Mouse (Mus musculus) limb, embryonic 11.5 days (tissue): ENCODE data around the gene Mrpl30. TPM values are rescaled to one million over a fixed set of nuclear protein-coding genes. Genes with fewer than 3 reads are reported as not detected.

Source experiments
- ATAC-seq: fragments of 200-750 bp; cut with Nextera tagmentation; 2 replicates; pipeline ENCODE4 v1.8.0; 2017; ENCODE audit warnings: low read depth; ENCODE audit not compliant: insufficient number of reproducible peaks, low FRiP score, low TSS enrichment
- DNase-seq: peaks from one replicate; pipeline ENCODE4 v3.0.0-alpha.2; 2015; ENCODE audit warnings: low spot score
- H3K27ac ChIP-seq: fragments of 300-500 bp; sonication (generic); replicated peaks from 2 replicates; pipeline ENCODE4 v1.5.1; 2014; ENCODE audit warnings: low read depth, mild to moderate bottlenecking, low read length
- H3K27me3 ChIP-seq: fragments of 300-500 bp; sonication (generic); 2 replicates; pipeline ENCODE4 v1.6.1; 2014; ENCODE audit warnings: mild to moderate bottlenecking, low read length, mixed read lengths; ENCODE audit not compliant: control insufficient read depth, insufficient read depth
- H3K36me3 ChIP-seq: fragments of 300-500 bp; sonication (generic); 2 replicates; pipeline ENCODE4 v1.6.1; 2014; ENCODE audit warnings: mild to moderate bottlenecking, low read length, moderate library complexity, mixed read lengths; ENCODE audit not compliant: control insufficient read depth, insufficient read depth
- H3K4me1 ChIP-seq: fragments of 300-500 bp; sonication (generic); 2 replicates; pipeline ENCODE4 v1.6.1; 2014; ENCODE audit warnings: low read length, mixed read lengths; ENCODE audit not compliant: control insufficient read depth, insufficient read depth
- H3K4me2 ChIP-seq: fragments of 300-500 bp; sonication (generic); 2 replicates; pipeline ENCODE4 v1.6.1; 2014; ENCODE audit warnings: low read depth, mild to moderate bottlenecking, moderate library complexity; ENCODE audit not compliant: severe bottlenecking
- H3K4me3 ChIP-seq: fragments of 300-500 bp; sonication (generic); 2 replicates; pipeline ENCODE4 v1.5.1; 2014; ENCODE audit warnings: low read depth, low read length
- H3K9ac ChIP-seq: fragments of 300-500 bp; sonication (generic); 2 replicates; pipeline ENCODE4 v1.6.1; 2014; ENCODE audit warnings: mild to moderate bottlenecking, low read length
- H3K9me3 ChIP-seq: fragments of 300-500 bp; sonication (generic); 2 replicates; pipeline ENCODE4 v1.6.1; 2016; ENCODE audit warnings: low read length; ENCODE audit not compliant: control insufficient read depth
- WGBS: fragments of 180-500 bp; shearing (Covaris S2); extraction: QIAGEN DNeasy Blood & Tissue Kit; methylation state at CpG from one replicate; pipeline ENCODE4 v1.1.7; 2014; 5-methylcytosine and 5-hydroxymethylcytosine counted together
- polyA plus RNA-seq: library from polyadenylated mRNA; unstranded; fragments of >200 nt; fragmentation: Nextera tagmentation; extraction: Ambion mirVana; gene quantifications from 2 replicates; pipeline ENCODE4 v1.2.1, GENCODE M21; 2014

The Mrpl30 gene
- polyA plus RNA-seq: 240 and 248 TPM in 2 replicates

- Histone ChIP-seq H3K4me1 (peaks cover 8% of the 10 kb centered on the region), H3K27me3 (no peaks in the 10 kb centered on the region), H3K27ac (no peak within 1 kb of the TSS), H3K36me3 (no peaks in the 10 kb centered on the region), H3K4me2 (peak within 1 kb of the TSS; percentile 62), H3K9me3 (no peaks in the 10 kb centered on the region), H3K9ac (peak within 1 kb of the TSS; percentile 44), H3K4me3 (peak within 1 kb of the TSS; percentile 46)
- peak; percentile 93 for DNase-seq
- under 1% methylated on average over 41 of the region's 41 CpGs for WGBS
- peak; percentile 88 for ATAC-seq
Measured at GRCm38 (mm10) chr1:37890025-37890652, at the start of gene Mrpl30, which contains the start of gene Mitd1. Mrpl30 (plus strand) TSS chr1:37890477. Mitd1 (minus strand) TSS chr1:37890411.

- H3K4me2 ChIP-seq: no peak overlapping the region
- ATAC-seq: no peak
- no peaks in the 10 kb centered on the region for H3K36me3 ChIP-seq
- no peak for DNase-seq
- no peaks in the 10 kb centered on the region for H3K9me3 ChIP-seq
- no peaks in the 10 kb centered on the region for H3K27me3 ChIP-seq
- 83% methylated on average over 8 of the region's 8 CpGs for WGBS
- no peak overlapping the region for H3K4me3 ChIP-seq
- no peak overlapping the region for H3K9ac ChIP-seq
- no peak overlapping the region for H3K27ac ChIP-seq
- H3K4me1 ChIP-seq: no peaks in the 10 kb centered on the region
Measured at GRCm38 (mm10) chr1:37846878-37847277, 43.4 kb upstream of the Mrpl30 start.

- no peaks in the 10 kb centered on the region for H3K27me3 ChIP-seq
- no peak overlapping the region for H3K9ac ChIP-seq
- no peaks in the 10 kb centered on the region for H3K36me3 ChIP-seq
- no peak overlapping the region for H3K27ac ChIP-seq
- DNase-seq (no peak), ATAC-seq (no peak)
- H3K9me3 ChIP-seq: no peaks in the 10 kb centered on the region
- whole genome bisulfite sequencing: 74% methylated on average over 2 of the region's 2 CpGs
- H3K4me3 ChIP-seq: no peak overlapping the region
- H3K4me2 ChIP-seq: no peak overlapping the region
- H3K4me1 ChIP-seq: no peaks in the 10 kb centered on the region
Measured at GRCm38 (mm10) chr1:37850696-37851095, 39.6 kb upstream of the Mrpl30 start.

GRCm38 (mm10) chr1:37864511-37865400, 25.5 kb upstream of the Mrpl30 start:
- peak; percentile 99 for ATAC-seq
- H3K4me3 ChIP-seq: peak overlapping the region; percentile 59
- WGBS: under 1% methylated on average over 89 of the region's 90 CpGs

GRCm38 (mm10) chr1:37865401-37866215, 24.7 kb upstream of the Mrpl30 start:
- no peak for ATAC-seq
- no peak for DNase-seq
- Histone ChIP-seq H3K9ac (peak overlapping the region; percentile 56; the same call in 1 of the 2 replicates), H3K4me2 (peak overlapping the region; percentile 65), H3K4me1 (no peaks in the 10 kb centered on the region), H3K36me3 (no peaks in the 10 kb centered on the region), H3K4me3 (peak overlapping the region; percentile 59), H3K9me3 (no peaks in the 10 kb centered on the region), H3K27ac (no peak overlapping the region), H3K27me3 (no peaks in the 10 kb centered on the region)
- 11% methylated on average over 23 of the region's 23 CpGs for WGBS

More at GRCm38 (mm10) chr1:37864511-37865400, 25.5 kb upstream of the Mrpl30 start:
- no peaks in the 10 kb centered on the region for H3K9me3 ChIP-seq
- no peaks in the 10 kb centered on the region for H3K36me3 ChIP-seq
- H3K27me3 ChIP-seq: no peaks in the 10 kb centered on the region
- peak overlapping the region; percentile 75; the same call in 1 of the 2 replicates for H3K27ac ChIP-seq
- peak overlapping the region; percentile 69 for H3K4me2 ChIP-seq
- no peaks in the 10 kb centered on the region for H3K4me1 ChIP-seq
- peak overlapping the region; percentile 68 for H3K9ac ChIP-seq
- DNase-seq: peak; percentile 99

- no peaks in the 10 kb centered on the region for H3K36me3 ChIP-seq
- H3K4me1 ChIP-seq: no peaks in the 10 kb centered on the region
- H3K9ac ChIP-seq: peak within 1 kb of the TSS; percentile 56; the same call in 1 of the 2 replicates
- no peaks in the 10 kb centered on the region for H3K27me3 ChIP-seq
- no peak within 1 kb of the TSS for H3K27ac ChIP-seq
- no peaks in the 10 kb centered on the region for H3K9me3 ChIP-seq
- no peak for DNase-seq
- no peak for ATAC-seq
- H3K4me2 ChIP-seq: peak within 1 kb of the TSS; percentile 65
- 87% methylated on average over 6 of the region's 6 CpGs for WGBS
- peak within 1 kb of the TSS; percentile 59 for H3K4me3 ChIP-seq
Measured at GRCm38 (mm10) chr1:37866286-37866685, 24.0 kb upstream of the Mrpl30 start, which contains the start of gene Tsga10. Tsga10 (minus strand) TSS chr1:37866429.

DNA sequence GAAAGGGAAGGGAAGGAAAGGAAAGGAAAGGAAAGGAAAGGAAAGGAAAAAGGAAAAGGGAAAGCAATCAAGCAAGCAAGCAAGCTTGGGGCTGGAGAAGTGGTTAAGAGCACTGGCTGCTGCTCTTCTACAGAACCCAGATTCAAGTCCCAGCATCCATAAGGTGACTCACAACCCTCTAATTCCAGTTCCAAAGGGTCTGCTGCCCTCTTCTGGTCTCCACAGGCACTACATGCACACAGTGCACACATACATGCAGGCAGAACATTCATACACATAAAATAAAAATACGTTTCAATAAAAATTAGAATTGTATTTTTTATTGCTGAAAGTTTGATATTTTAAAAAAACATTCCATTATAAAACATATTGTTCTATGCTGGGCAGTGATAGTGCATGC, 23.2 kb upstream of the Mrpl30 start:
- Histone ChIP-seq H3K9me3 (no peaks in the 10 kb centered on the region), H3K27me3 (no peaks in the 10 kb centered on the region), H3K36me3 (no peaks in the 10 kb centered on the region), H3K4me2 (no peak overlapping the region), H3K4me1 (no peaks in the 10 kb centered on the region), H3K9ac (no peak overlapping the region), H3K4me3 (no peak overlapping the region), H3K27ac (no peak overlapping the region)
- ATAC-seq: no peak
- peak; percentile 62 for DNase-seq
- 67% methylated on average over 1 of the region's 1 CpGs for WGBS
